Mouse (Mus musculus): ENCODE measurements around the gene Sik2.

The Sik2 gene

GRCm38 (mm10) chr9:50863824-50864223 lies 145.0 kb downstream of the Sik2 start:
- DNase-seq = no peak

GRCm38 (mm10) chr9:50861119-50861839 lies 147.6 kb downstream of the Sik2 start:
- DNase-seq = no peak

GRCm38 (mm10) chr9:50858681-50859080 lies 150.2 kb downstream of the Sik2 start:
- DNase-seq = no peak

GRCm38 (mm10) chr9:50857082-50857641 lies 151.7 kb downstream of the Sik2 start:
- no peak for DNase-seq

GRCm38 (mm10) chr9:50856341-50857081 lies 152.4 kb downstream of the Sik2 start:
- peak; percentile 95 for DNase-seq

GRCm38 (mm10) chr9:50855780-50856179 lies 153.1 kb downstream of the Sik2 start:
- no peak for DNase-seq

GRCm38 (mm10) chr9:50855133-50855766 lies 153.6 kb downstream of the Sik2 start:
- no peak for DNase-seq

GRCm38 (mm10) chr9:50854376-50854775 lies 154.5 kb downstream of the Sik2 start:
- no peak for DNase-seq

GRCm38 (mm10) chr9:50852634-50853349 lies 156.1 kb downstream of the Sik2 start:
- DNase-seq = no peak

- peak; percentile 67 for DNase-seq
Measured at GRCm38 (mm10) chr9:50850713-50851112, 158.2 kb downstream of the Sik2 start.

GRCm38 (mm10) chr9:50850271-50850670 lies 158.6 kb downstream of the Sik2 start:
- no peak for DNase-seq

GRCm38 (mm10) chr9:50849755-50850154 lies 159.1 kb downstream of the Sik2 start:
- DNase-seq = no peak

GRCm38 (mm10) chr9:50849249-50849648 lies 159.6 kb downstream of the Sik2 start:
- DNase-seq = peak; percentile 97

GRCm38 (mm10) chr9:50848821-50849220 lies 160.1 kb downstream of the Sik2 start:
- no peak for DNase-seq

- DNase-seq = no peak
Measured at GRCm38 (mm10) chr9:50847606-50848368, 161.1 kb downstream of the Sik2 start.

GRCm38 (mm10) chr9:50847133-50847532 lies 161.7 kb downstream of the Sik2 start:
- DNase-seq = no peak

GRCm38 (mm10) chr9:50845547-50845946 lies 163.3 kb downstream of the Sik2 start:
- DNase-seq = no peak

GRCm38 (mm10) chr9:50845081-50845480 lies 163.8 kb downstream of the Sik2 start, which contains the start of gene Ppp2r1b:
TSS of gene Ppp2r1b (plus strand) at chr9:50845301.
- no peak for DNase-seq

Data from lung, postnatal 36 days (tissue).